Mouse (Mus musculus): ENCODE measurements around the gene G2e3. TPM values are rescaled to one million over a fixed set of nuclear protein-coding genes. Genes with fewer than 3 reads are reported as not detected.

G2e3 gene
- polyA plus RNA-seq (2014; fragmentation: Nextera tagmentation; extraction: Ambion mirVana): 21.8 and 22.9 TPM in 2 replicates

- Histone ChIP-seq H3K27ac (ENCODE audit: low read depth, low read length) (peak within 1 kb of the TSS; percentile 94), H3K4me2 (peak within 1 kb of the TSS; percentile 81), H3K27me3 (ENCODE audit: control insufficient read depth, insufficient read depth, low read length) (no peaks in the 10 kb centered on the region), H3K36me3 (ENCODE audit: control insufficient read depth, insufficient read depth, low read length) (peaks cover 5% of the 10 kb centered on the region; the same call in 1 of the 2 replicates), H3K4me1 (ENCODE audit: control insufficient read depth, insufficient read depth, low read length) (no peaks in the 10 kb centered on the region), H3K9ac (ENCODE audit: low read depth, low read length) (peak within 1 kb of the TSS; percentile 93), H3K9me3 (replicated peaks; ENCODE audit: control insufficient read depth, low read length) (no peaks in the 10 kb centered on the region), H3K4me3 (ENCODE audit: low read depth, low read length) (peak within 1 kb of the TSS; percentile 92)
- peak; percentile 93 for ATAC-seq (replicated peaks; ENCODE audit: insufficient number of reproducible peaks, low FRiP score, low TSS enrichment)
- WGBS (ENCODE audit: insufficient replicate concordance): under 1% methylated on average over 70 of the region's 70 CpGs
Observed at GRCm38 (mm10) chr12:51347988-51348697, at the start of gene G2e3. Gene G2e3, plus strand, starts transcription at chr12:51348061.

GRCm38 (mm10) chr12:51323604-51324003 is 24.3 kb upstream of the G2e3 start:
- no peaks in the 10 kb centered on the region for H3K4me1 ChIP-seq (ENCODE audit: control insufficient read depth, insufficient read depth, low read length)
- no peak overlapping the region for H3K9ac ChIP-seq (ENCODE audit: low read depth, low read length)
- no peak overlapping the region for H3K4me2 ChIP-seq
- no peak overlapping the region for H3K4me3 ChIP-seq (ENCODE audit: low read depth, low read length)
- no peaks in the 10 kb centered on the region for H3K36me3 ChIP-seq (ENCODE audit: control insufficient read depth, insufficient read depth, low read length)
- H3K27ac ChIP-seq (ENCODE audit: low read depth, low read length): no peak overlapping the region
- no peaks in the 10 kb centered on the region; the same call in 1 of the 2 replicates for H3K9me3 ChIP-seq (replicated peaks; ENCODE audit: control insufficient read depth, low read length)
- WGBS (ENCODE audit: insufficient replicate concordance): 92% methylated on average over 3 of the region's 3 CpGs
- H3K27me3 ChIP-seq (ENCODE audit: control insufficient read depth, insufficient read depth, low read length): no peaks in the 10 kb centered on the region
- ATAC-seq (replicated peaks; ENCODE audit: insufficient number of reproducible peaks, low FRiP score, low TSS enrichment): no peak

GRCm38 (mm10) chr12:51326819-51327218 is 21.0 kb upstream of the G2e3 start:
- Histone ChIP-seq H3K27me3 (ENCODE audit: control insufficient read depth, insufficient read depth, low read length) (no peaks in the 10 kb centered on the region), H3K4me1 (ENCODE audit: control insufficient read depth, insufficient read depth, low read length) (no peaks in the 10 kb centered on the region), H3K27ac (ENCODE audit: low read depth, low read length) (no peak overlapping the region), H3K9ac (ENCODE audit: low read depth, low read length) (no peak overlapping the region), H3K36me3 (ENCODE audit: control insufficient read depth, insufficient read depth, low read length) (no peaks in the 10 kb centered on the region), H3K4me2 (no peak overlapping the region), H3K4me3 (ENCODE audit: low read depth, low read length) (no peak overlapping the region), H3K9me3 (replicated peaks; ENCODE audit: control insufficient read depth, low read length) (no peaks in the 10 kb centered on the region)
- no peak for ATAC-seq (replicated peaks; ENCODE audit: insufficient number of reproducible peaks, low FRiP score, low TSS enrichment)
- WGBS (ENCODE audit: insufficient replicate concordance): 76% methylated on average over 3 of the region's 3 CpGs

- ATAC-seq (replicated peaks; ENCODE audit: insufficient number of reproducible peaks, low FRiP score, low TSS enrichment): no peak
- H3K27me3 ChIP-seq (ENCODE audit: control insufficient read depth, insufficient read depth, low read length): no peaks in the 10 kb centered on the region
- no peaks in the 10 kb centered on the region for H3K4me1 ChIP-seq (ENCODE audit: control insufficient read depth, insufficient read depth, low read length)
- H3K4me2 ChIP-seq: no peak overlapping the region
- no peaks in the 10 kb centered on the region for H3K9me3 ChIP-seq (replicated peaks; ENCODE audit: control insufficient read depth, low read length)
- no peak overlapping the region for H3K27ac ChIP-seq (ENCODE audit: low read depth, low read length)
- WGBS (ENCODE audit: insufficient replicate concordance): 95% methylated on average over 1 of the region's 1 CpGs
- no peak overlapping the region for H3K4me3 ChIP-seq (ENCODE audit: low read depth, low read length)
- H3K9ac ChIP-seq (ENCODE audit: low read depth, low read length): no peak overlapping the region
- H3K36me3 ChIP-seq (ENCODE audit: control insufficient read depth, insufficient read depth, low read length): no peaks in the 10 kb centered on the region
Observed at GRCm38 (mm10) chr12:51337014-51337413, 10.8 kb upstream of the G2e3 start.

GRCm38 (mm10) chr12:51346121-51346520 is 1.7 kb upstream of the G2e3 start:
- H3K27me3 ChIP-seq (ENCODE audit: control insufficient read depth, insufficient read depth, low read length): no peaks in the 10 kb centered on the region

GRCm38 (mm10) chr12:51348698-51348998 is 787 bp downstream of the G2e3 start:
- under 1% methylated on average over 10 of the region's 10 CpGs for WGBS (ENCODE audit: insufficient replicate concordance)
- Histone ChIP-seq H3K27ac (ENCODE audit: low read depth, low read length) (peak overlapping the region; percentile 94), H3K36me3 (ENCODE audit: control insufficient read depth, insufficient read depth, low read length) (peaks cover 5% of the 10 kb centered on the region; the same call in 1 of the 2 replicates), H3K4me2 (peak overlapping the region; percentile 81), H3K27me3 (ENCODE audit: control insufficient read depth, insufficient read depth, low read length) (no peaks in the 10 kb centered on the region), H3K4me3 (ENCODE audit: low read depth, low read length) (peak overlapping the region; percentile 92), H3K4me1 (ENCODE audit: control insufficient read depth, insufficient read depth, low read length) (no peaks in the 10 kb centered on the region), H3K9me3 (replicated peaks; ENCODE audit: control insufficient read depth, low read length) (no peaks in the 10 kb centered on the region), H3K9ac (ENCODE audit: low read depth, low read length) (peak overlapping the region; percentile 93)
- no peak for ATAC-seq (replicated peaks; ENCODE audit: insufficient number of reproducible peaks, low FRiP score, low TSS enrichment)

More at GRCm38 (mm10) chr12:51346121-51346520, 1.7 kb upstream of the G2e3 start:
- Histone ChIP-seq H3K4me3 (ENCODE audit: low read depth, low read length) (no peak overlapping the region), H3K27ac (ENCODE audit: low read depth, low read length) (no peak overlapping the region), H3K9me3 (replicated peaks; ENCODE audit: control insufficient read depth, low read length) (no peaks in the 10 kb centered on the region), H3K4me1 (ENCODE audit: control insufficient read depth, insufficient read depth, low read length) (no peaks in the 10 kb centered on the region), H3K9ac (ENCODE audit: low read depth, low read length) (no peak overlapping the region), H3K4me2 (no peak overlapping the region), H3K36me3 (ENCODE audit: control insufficient read depth, insufficient read depth, low read length) (no peaks in the 10 kb centered on the region)
- ATAC-seq (replicated peaks; ENCODE audit: insufficient number of reproducible peaks, low FRiP score, low TSS enrichment): no peak
- WGBS (ENCODE audit: insufficient replicate concordance): 52% methylated on average over 4 of the region's 4 CpGs

GRCm38 (mm10) chr12:51355296-51355695 is 7.4 kb downstream of the G2e3 start:
- no peak overlapping the region for H3K27ac ChIP-seq (ENCODE audit: low read depth, low read length)
- H3K4me2 ChIP-seq: no peak overlapping the region
- H3K36me3 ChIP-seq (ENCODE audit: control insufficient read depth, insufficient read depth, low read length): peaks cover 11% of the 10 kb centered on the region
- ATAC-seq (replicated peaks; ENCODE audit: insufficient number of reproducible peaks, low FRiP score, low TSS enrichment): no peak
- H3K4me1 ChIP-seq (ENCODE audit: control insufficient read depth, insufficient read depth, low read length): no peaks in the 10 kb centered on the region
- WGBS (ENCODE audit: insufficient replicate concordance): 66% methylated on average over 8 of the region's 8 CpGs
- no peak overlapping the region for H3K9ac ChIP-seq (ENCODE audit: low read depth, low read length)
- no peak overlapping the region for H3K4me3 ChIP-seq (ENCODE audit: low read depth, low read length)
- H3K27me3 ChIP-seq (ENCODE audit: control insufficient read depth, insufficient read depth, low read length): no peaks in the 10 kb centered on the region
- no peaks in the 10 kb centered on the region for H3K9me3 ChIP-seq (replicated peaks; ENCODE audit: control insufficient read depth, low read length)

- ATAC-seq (replicated peaks; ENCODE audit: insufficient number of reproducible peaks, low FRiP score, low TSS enrichment): no peak
- Histone ChIP-seq H3K27me3 (ENCODE audit: control insufficient read depth, insufficient read depth, low read length) (no peaks in the 10 kb centered on the region), H3K36me3 (ENCODE audit: control insufficient read depth, insufficient read depth, low read length) (peaks cover 12% of the 10 kb centered on the region), H3K4me1 (ENCODE audit: control insufficient read depth, insufficient read depth, low read length) (no peaks in the 10 kb centered on the region), H3K27ac (ENCODE audit: low read depth, low read length) (no peak overlapping the region), H3K9me3 (replicated peaks; ENCODE audit: control insufficient read depth, low read length) (no peaks in the 10 kb centered on the region), H3K4me3 (ENCODE audit: low read depth, low read length) (no peak overlapping the region), H3K4me2 (no peak overlapping the region), H3K9ac (ENCODE audit: low read depth, low read length) (no peak overlapping the region)
Observed at GRCm38 (mm10) chr12:51361294-51361693, 13.4 kb downstream of the G2e3 start.

GRCm38 (mm10) chr12:51362898-51363297 is 15.0 kb downstream of the G2e3 start:
- no peak for ATAC-seq (replicated peaks; ENCODE audit: insufficient number of reproducible peaks, low FRiP score, low TSS enrichment)
- no peak overlapping the region for H3K4me3 ChIP-seq (ENCODE audit: low read depth, low read length)
- peaks cover 15% of the 10 kb centered on the region for H3K36me3 ChIP-seq (ENCODE audit: control insufficient read depth, insufficient read depth, low read length)
- no peak overlapping the region for H3K9ac ChIP-seq (ENCODE audit: low read depth, low read length)
- no peak overlapping the region for H3K27ac ChIP-seq (ENCODE audit: low read depth, low read length)
- no peaks in the 10 kb centered on the region for H3K27me3 ChIP-seq (ENCODE audit: control insufficient read depth, insufficient read depth, low read length)
- no peak overlapping the region for H3K4me2 ChIP-seq
- no peaks in the 10 kb centered on the region for H3K4me1 ChIP-seq (ENCODE audit: control insufficient read depth, insufficient read depth, low read length)
- no peaks in the 10 kb centered on the region for H3K9me3 ChIP-seq (replicated peaks; ENCODE audit: control insufficient read depth, low read length)
- 100% methylated on average over 1 of the region's 1 CpGs for WGBS (ENCODE audit: insufficient replicate concordance)
